Mouse (Mus musculus): ENCODE measurements around the gene Mdm4.
"Not testable (repeated sequence)": the region's sequence is repeated elsewhere in the genome, so short reads cannot be mapped to it uniquely, and the experiment has no call there.

Mdm4 gene

GRCm38 (mm10) chr1:133053034-133053433 lies 22.7 kb upstream of the Mdm4 start:
- no peak for DNase-seq (ENCODE audit: low read depth, low spot score)

DNA sequence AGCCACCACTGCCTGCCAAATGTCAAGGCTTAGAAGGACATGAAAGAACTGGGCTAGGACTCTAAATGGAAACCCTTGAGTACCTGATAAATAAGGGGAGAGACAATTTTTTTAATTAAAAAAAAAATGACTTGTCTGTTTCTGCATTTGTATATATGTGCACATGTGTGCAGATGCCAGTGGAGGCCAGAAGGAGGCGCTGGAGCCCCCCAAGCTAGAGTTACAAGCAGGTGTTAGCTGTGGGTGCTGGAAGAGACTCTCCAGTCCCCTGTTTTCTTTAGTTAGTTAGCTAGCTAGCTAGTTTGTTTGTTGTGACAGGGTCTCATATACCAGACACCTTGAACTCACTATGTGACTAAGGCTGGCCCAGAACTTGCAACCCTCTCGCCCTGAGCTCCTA lies 21.5 kb upstream of the Mdm4 start:
- no peak for DNase-seq (ENCODE audit: low read depth, low spot score)

GRCm38 (mm10) chr1:133050001-133050431 lies 19.7 kb upstream of the Mdm4 start:
- DNase-seq (ENCODE audit: low read depth, low spot score) = peak; percentile 75

GRCm38 (mm10) chr1:133048690-133049089 lies 18.3 kb upstream of the Mdm4 start:
- DNase-seq (ENCODE audit: low read depth, low spot score) = no peak

GRCm38 (mm10) chr1:133047575-133047974 lies 17.2 kb upstream of the Mdm4 start:
- no peak for DNase-seq (ENCODE audit: low read depth, low spot score)

GRCm38 (mm10) chr1:133046441-133046931 lies 16.1 kb upstream of the Mdm4 start:
- no peak for DNase-seq (ENCODE audit: low read depth, low spot score)

DNA sequence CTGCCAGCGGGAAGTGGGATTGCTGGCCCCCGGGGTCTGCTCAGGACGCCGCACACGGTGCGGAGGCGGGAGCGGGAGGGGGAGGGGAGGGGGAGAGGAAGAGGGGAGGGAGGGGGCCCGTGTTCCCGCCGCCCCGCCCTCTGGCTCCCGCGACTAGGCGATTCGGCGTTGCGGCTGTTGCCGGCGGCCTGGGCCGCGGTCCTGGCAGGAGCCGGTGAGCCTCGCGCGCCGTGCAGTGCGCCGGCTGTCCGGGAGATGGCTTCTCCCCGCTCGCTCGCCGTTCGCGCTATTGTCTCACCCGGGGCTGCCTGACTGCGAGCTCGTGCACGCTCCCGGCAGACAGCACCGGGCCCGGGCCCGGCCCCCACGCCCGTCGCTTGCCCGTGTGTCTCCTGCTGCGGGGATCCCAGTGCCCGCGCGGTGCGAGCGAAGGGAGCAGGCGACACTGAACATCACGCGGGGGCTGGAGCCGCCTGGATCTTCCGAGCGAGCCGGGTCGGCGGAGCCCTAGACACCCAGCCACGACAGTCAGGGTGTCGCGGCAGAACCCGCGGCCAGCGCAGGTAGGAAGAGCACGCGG lies 15.6 kb upstream of the Mdm4 start:
- no peak for DNase-seq (ENCODE audit: low read depth, low spot score)

- DNase-seq (ENCODE audit: low read depth, low spot score) = no peak
These were observed 14.9 kb upstream of the Mdm4 start, which contains the start of gene Pik3c2b for GRCm38 (mm10) chr1:133045011-133045860. TSS of gene Pik3c2b (plus strand) at chr1:133045667.

DNA sequence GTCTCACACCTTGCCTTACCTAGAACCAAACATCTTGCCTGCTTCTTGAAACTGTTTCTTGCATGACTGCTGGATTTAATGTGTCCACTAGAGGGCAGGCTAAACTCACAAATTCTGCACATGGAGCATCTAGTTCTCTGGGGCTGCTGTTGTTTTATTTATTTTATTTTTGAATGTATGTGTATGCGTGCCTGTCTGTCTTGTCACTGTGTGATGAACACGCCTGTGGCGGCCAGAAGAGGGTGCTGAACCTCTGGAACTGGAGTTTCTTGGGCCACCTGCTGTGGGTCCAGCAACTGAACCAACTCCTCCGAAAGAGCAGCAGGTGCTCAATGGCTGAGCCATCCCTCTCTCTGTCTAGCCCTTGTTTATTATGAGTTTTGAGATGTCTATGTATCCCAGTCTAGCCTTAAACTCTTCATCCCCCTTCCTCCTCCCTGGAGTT lies 9.2 kb upstream of the Mdm4 start:
- DNase-seq (ENCODE audit: low read depth, low spot score) = peak; percentile 89

- DNase-seq (ENCODE audit: low read depth, low spot score) = not testable (repeated sequence)
These were observed 4.3 kb upstream of the Mdm4 start for GRCm38 (mm10) chr1:133034682-133035081.

DNA sequence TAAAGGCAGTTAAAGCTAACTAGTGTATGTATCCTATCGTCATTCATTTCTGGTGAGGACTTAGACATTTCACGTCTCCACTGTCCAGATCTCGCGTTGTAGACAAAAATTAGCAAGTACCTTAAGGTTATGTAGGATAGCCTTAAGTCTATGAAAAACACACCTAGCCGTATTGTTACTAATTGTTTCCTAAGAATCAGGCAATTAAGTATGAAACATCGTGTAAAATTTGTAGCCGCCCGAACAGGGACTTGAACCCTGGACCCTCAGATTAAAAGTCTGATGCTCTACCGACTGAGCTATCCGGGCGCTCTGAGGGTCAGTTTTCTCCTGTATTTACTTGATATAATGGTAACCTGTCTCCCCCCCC lies 3.7 kb upstream of the Mdm4 start:
- no peak for DNase-seq (ENCODE audit: low read depth, low spot score)

DNA sequence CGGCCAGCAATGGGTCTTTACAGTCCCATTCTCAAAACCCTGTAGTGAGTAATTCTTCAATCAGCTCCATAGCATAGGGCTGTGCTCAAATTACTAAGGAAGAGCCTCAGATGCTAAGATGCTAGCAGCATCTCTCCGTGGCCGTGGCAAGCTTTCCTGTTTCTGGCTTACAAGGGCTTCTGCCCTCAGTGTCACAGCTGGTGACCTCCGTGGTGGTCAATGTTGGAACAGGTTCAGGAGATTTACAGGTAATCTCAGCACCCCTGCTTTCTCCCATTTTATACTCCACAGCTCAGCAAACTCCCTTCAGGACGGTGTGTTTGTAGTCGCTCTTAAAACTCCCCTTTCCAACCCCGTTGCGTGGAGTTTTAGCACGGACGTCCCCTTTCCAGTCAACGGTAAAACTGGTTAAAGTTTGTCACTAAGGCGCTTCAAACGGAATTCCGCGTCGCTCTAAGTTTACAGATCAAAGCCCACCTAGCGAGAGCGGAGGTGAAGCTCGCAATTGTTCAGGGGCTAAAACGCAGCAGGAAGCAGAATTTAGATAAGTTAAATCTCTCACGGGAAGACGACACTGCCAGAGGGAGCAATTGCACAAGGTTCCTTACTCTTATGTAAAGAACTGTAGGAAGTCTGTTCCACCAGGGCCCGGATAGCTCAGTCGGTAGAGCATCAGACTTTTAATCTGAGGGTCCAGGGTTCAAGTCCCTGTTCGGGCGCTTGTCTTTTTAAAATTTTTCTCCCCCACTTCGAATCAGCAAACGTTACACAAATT lies 3.1 kb upstream of the Mdm4 start:
- DNase-seq (ENCODE audit: low read depth, low spot score) = peak; percentile 97

DNA sequence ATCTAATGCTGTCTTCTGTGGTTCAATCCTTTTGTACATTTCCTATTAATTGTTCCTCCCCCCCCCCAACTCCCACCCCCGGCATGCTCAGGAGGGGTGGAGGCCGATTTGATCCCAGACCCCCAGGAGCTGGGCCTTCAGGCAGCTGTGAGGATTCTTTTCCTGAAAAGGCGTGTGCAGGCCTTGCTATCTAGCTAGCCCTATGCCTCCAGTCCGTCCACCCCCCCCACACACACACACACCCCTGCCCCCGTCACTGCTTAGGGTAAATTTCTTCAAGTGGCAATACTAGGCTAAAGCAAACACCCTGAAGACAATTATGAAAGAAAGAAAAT lies 2.6 kb upstream of the Mdm4 start:
- DNase-seq (ENCODE audit: low read depth, low spot score) = no peak

GRCm38 (mm10) chr1:133029744-133030143 lies 617 bp downstream of the Mdm4 start:
- no peak for DNase-seq (ENCODE audit: low read depth, low spot score)

GRCm38 (mm10) chr1:133027980-133028379 lies 2.4 kb downstream of the Mdm4 start:
- DNase-seq (ENCODE audit: low read depth, low spot score) = peak; percentile 58

DNA sequence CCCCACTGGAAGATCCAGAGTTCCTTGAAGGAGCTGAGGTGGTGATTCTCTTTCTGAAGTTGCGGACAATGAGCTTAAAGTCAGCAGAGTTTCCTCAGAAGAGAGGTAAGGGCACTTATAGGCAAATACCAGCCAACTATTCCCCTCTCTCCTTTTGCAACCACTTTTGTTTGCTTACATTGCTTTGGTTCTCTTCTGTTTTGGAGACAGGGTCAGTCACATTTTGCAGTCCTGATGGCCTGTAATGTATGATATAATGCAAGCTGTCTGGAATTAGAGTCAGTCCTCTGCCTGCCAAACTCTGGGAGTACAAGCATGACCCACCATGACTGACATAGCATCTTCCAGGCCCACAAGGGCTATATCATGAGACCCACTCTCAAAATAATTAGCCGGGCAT lies 3.2 kb downstream of the Mdm4 start:
- no peak for DNase-seq (ENCODE audit: low read depth, low spot score)

- not testable (repeated sequence) for DNase-seq (ENCODE audit: low read depth, low spot score)
These were observed 4.6 kb downstream of the Mdm4 start for GRCm38 (mm10) chr1:133025796-133026190.

GRCm38 (mm10) chr1:133025051-133025795 lies 5.1 kb downstream of the Mdm4 start:
- peak; percentile 97 for DNase-seq (ENCODE audit: low read depth, low spot score)

- DNase-seq (ENCODE audit: low read depth, low spot score) = peak; percentile 19
These were observed 5.9 kb downstream of the Mdm4 start for GRCm38 (mm10) chr1:133024426-133024825.

- not testable (repeated sequence) for DNase-seq (ENCODE audit: low read depth, low spot score)
These were observed 6.6 kb downstream of the Mdm4 start for GRCm38 (mm10) chr1:133023723-133024122.

DNA sequence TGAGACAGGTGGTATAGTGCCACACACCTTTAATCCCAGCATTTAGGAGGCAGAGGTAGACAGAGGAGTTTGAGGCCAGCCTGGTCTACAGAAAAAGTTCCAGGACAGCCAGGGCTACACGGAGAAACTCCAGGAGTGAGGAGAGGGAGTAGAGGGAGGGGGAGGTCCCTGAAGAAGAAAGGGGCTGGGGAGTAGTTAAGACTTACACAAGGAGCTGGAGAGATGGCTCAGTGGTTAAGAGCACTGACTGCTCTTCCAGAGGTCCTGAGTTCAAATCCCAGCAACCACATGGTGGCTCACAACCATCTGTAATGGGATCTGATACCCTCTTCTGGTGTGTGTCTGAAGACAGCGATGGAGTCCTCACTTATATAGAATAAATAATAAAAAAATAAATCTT lies 8.4 kb downstream of the Mdm4 start:
- DNase-seq (ENCODE audit: low read depth, low spot score) = not testable (repeated sequence)
